Mouse (Mus musculus): ENCODE results near the gene Stra8.

The Stra8 gene

GRCm38 (mm10) chr6:34903851-34904250 lies 16.1 kb upstream of the Stra8 start:
- no peak for DNase-seq

GRCm38 (mm10) chr6:34904361-34904760 lies 15.6 kb upstream of the Stra8 start:
- no peak for DNase-seq

- no peak for DNase-seq
These were observed 13.8 kb upstream of the Stra8 start for GRCm38 (mm10) chr6:34906125-34906524.

- DNase-seq, result peak; percentile 71
These were observed 13.3 kb upstream of the Stra8 start for GRCm38 (mm10) chr6:34906661-34907060.

GRCm38 (mm10) chr6:34907121-34907614 lies 12.8 kb upstream of the Stra8 start:
- peak; percentile 64 for DNase-seq

GRCm38 (mm10) chr6:34907696-34908260 lies 12.2 kb upstream of the Stra8 start:
- peak; percentile 49 for DNase-seq

GRCm38 (mm10) chr6:34909631-34910345 lies 10.2 kb upstream of the Stra8 start:
- DNase-seq, result peak; percentile 34

GRCm38 (mm10) chr6:34910371-34911219 lies 9.4 kb upstream of the Stra8 start, which contains the start of gene Wdr91:
TSS of gene Wdr91 (minus strand) at chr6:34910876.
- peak; percentile 96 for DNase-seq

GRCm38 (mm10) chr6:34913341-34914040 lies 6.5 kb upstream of the Stra8 start:
- DNase-seq, result no peak

GRCm38 (mm10) chr6:34914462-34914861 lies 5.5 kb upstream of the Stra8 start:
- DNase-seq, result no peak

- DNase-seq, result no peak
These were observed 817 bp upstream of the Stra8 start for GRCm38 (mm10) chr6:34919146-34919545.

- DNase-seq, result no peak
These were observed 668 bp downstream of the Stra8 start for GRCm38 (mm10) chr6:34920631-34921030.

- DNase-seq, result peak; percentile 62
These were observed 2.0 kb downstream of the Stra8 start for GRCm38 (mm10) chr6:34921941-34922340.

GRCm38 (mm10) chr6:34927156-34927555 lies 7.2 kb downstream of the Stra8 start:
- DNase-seq, result peak; percentile 79

GRCm38 (mm10) chr6:34927594-34927993 lies 7.6 kb downstream of the Stra8 start:
- no peak for DNase-seq

- no peak for DNase-seq
These were observed 12.7 kb downstream of the Stra8 start for GRCm38 (mm10) chr6:34932633-34933032.

GRCm38 (mm10) chr6:34936743-34937142 lies 16.8 kb downstream of the Stra8 start:
- no peak for DNase-seq

GRCm38 (mm10) chr6:34938280-34938928 lies 18.4 kb downstream of the Stra8 start:
- no peak for DNase-seq

- no peak for DNase-seq
These were observed 19.0 kb downstream of the Stra8 start for GRCm38 (mm10) chr6:34938929-34939325.

GRCm38 (mm10) chr6:34939451-34939850 lies 19.5 kb downstream of the Stra8 start:
- no peak for DNase-seq

GRCm38 (mm10) chr6:34941496-34941895 lies 21.5 kb downstream of the Stra8 start:
- DNase-seq, result no peak

GRCm38 (mm10) chr6:34942446-34942845 lies 22.5 kb downstream of the Stra8 start:
- DNase-seq, result no peak

Measured in kidney, adult 18-20 months (tissue).